Mouse (Mus musculus) embryonic facial prominence, embryonic 12.5 days (tissue): ENCODE results near the gene Enam. TPM values are rescaled to one million over a fixed set of nuclear protein-coding genes. Genes with fewer than 3 reads are reported as not detected.
"Not testable (repeated sequence)": the region's sequence is repeated elsewhere in the genome, so short reads cannot be mapped to it uniquely, and the experiment has no call there.

ENCODE experiments used
- ATAC-seq: fragments of 200-750 bp; cut with Nextera tagmentation; 2 replicates; pipeline ENCODE4 v1.8.0; 2017; ENCODE audit not compliant: insufficient number of reproducible peaks, insufficient read depth, low FRiP score, low TSS enrichment
- H3K27ac ChIP-seq: fragments of 300-500 bp; sonication (generic); 2 replicates; pipeline ENCODE4 v1.5.1; 2016; ENCODE audit warnings: mild to moderate bottlenecking
- H3K27me3 ChIP-seq: fragments of 300-500 bp; sonication (generic); 2 replicates; pipeline ENCODE4 v1.6.1; 2016; ENCODE audit warnings: mild to moderate bottlenecking, moderate library complexity
- H3K36me3 ChIP-seq: fragments of 300-500 bp; sonication (generic); 2 replicates; pipeline ENCODE4 v1.6.1; 2016; ENCODE audit warnings: mild to moderate bottlenecking
- H3K4me1 ChIP-seq: fragments of 300-500 bp; sonication (generic); 2 replicates; pipeline ENCODE4 v1.6.1; 2016
- H3K4me2 ChIP-seq: fragments of 300-500 bp; sonication (generic); replicated peaks from 2 replicates; pipeline ENCODE4 v1.6.1; 2016; ENCODE audit warnings: mild to moderate bottlenecking, moderate library complexity
- H3K4me3 ChIP-seq: fragments of 300-500 bp; sonication (generic); 2 replicates; pipeline ENCODE4 v1.5.1; 2016; ENCODE audit warnings: mild to moderate bottlenecking
- H3K9ac ChIP-seq: fragments of 300-500 bp; sonication (generic); 2 replicates; pipeline ENCODE4 v1.6.1; 2016; ENCODE audit warnings: mild to moderate bottlenecking, moderate library complexity
- H3K9me3 ChIP-seq: fragments of 300-500 bp; sonication (generic); 2 replicates; pipeline ENCODE4 v1.6.1; 2016; ENCODE audit warnings: mild to moderate bottlenecking, moderate library complexity
- WGBS: fragments of 180-500 bp; shearing (Covaris S2); methylation state at CpG from one replicate; pipeline ENCODE4 v1.1.7; 2016; 5-methylcytosine and 5-hydroxymethylcytosine counted together
- polyA plus RNA-seq: library from polyadenylated mRNA; unstranded; fragments of >200 nt; fragmentation: Nextera tagmentation; extraction: Ambion mirVana; gene quantifications from 2 replicates; pipeline ENCODE4 v1.2.1, GENCODE M21; 2016

The Enam gene
- polyA plus RNA-seq, 1 experiment from 2014 or later, result 0.04 TPM

DNA sequence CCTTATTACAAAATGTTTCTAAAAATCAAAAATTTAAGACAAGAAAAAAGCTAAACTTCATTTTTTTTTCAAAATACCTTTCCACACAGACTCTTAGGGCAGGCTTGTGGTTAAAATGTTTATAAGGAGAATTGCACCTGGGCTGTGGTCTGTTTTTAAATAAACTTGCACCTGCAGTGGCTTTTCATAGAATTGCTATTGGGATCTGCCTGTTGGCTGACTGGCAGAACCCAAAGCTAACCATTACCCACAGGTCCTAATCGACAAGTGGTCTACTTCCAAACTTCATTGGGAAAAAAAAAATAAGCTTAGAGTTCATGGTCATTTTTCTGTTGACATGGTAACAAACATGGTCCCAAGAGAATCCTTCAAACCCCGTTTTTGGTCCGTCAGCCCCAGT lies 46.9 kb downstream of the Enam start:
- H3K4me1 ChIP-seq, result no peaks in the 10 kb centered on the region
- no peak overlapping the region for H3K27ac ChIP-seq
- H3K9ac ChIP-seq, result no peak overlapping the region
- no peak for ATAC-seq
- H3K4me2 ChIP-seq, result no peak overlapping the region
- 68% methylated on average over 3 of the region's 3 CpGs for WGBS
- H3K4me3 ChIP-seq, result no peak overlapping the region
- H3K9me3 ChIP-seq, result no peaks in the 10 kb centered on the region
- H3K27me3 ChIP-seq, result no peaks in the 10 kb centered on the region
- H3K36me3 ChIP-seq, result no peaks in the 10 kb centered on the region

- no peaks in the 10 kb centered on the region for H3K9me3 ChIP-seq
- no peak overlapping the region for H3K4me3 ChIP-seq
- no peak for ATAC-seq
- H3K27me3 ChIP-seq, result no peaks in the 10 kb centered on the region
- no peaks in the 10 kb centered on the region for H3K4me1 ChIP-seq
- no peak overlapping the region for H3K4me2 ChIP-seq
- H3K36me3 ChIP-seq, result no peaks in the 10 kb centered on the region
- no peak overlapping the region for H3K27ac ChIP-seq
- H3K9ac ChIP-seq, result no peak overlapping the region
These were observed 53.1 kb downstream of the Enam start for GRCm38 (mm10) chr5:88540845-88541244.

- 60% methylated on average over 5 of the region's 5 CpGs for WGBS
- H3K27me3 ChIP-seq, result no peaks in the 10 kb centered on the region
- ATAC-seq, result peak; percentile 75; the same call in 1 of the 2 replicates
- H3K4me3 ChIP-seq, result no peak overlapping the region
- H3K9me3 ChIP-seq, result no peaks in the 10 kb centered on the region
- no peak overlapping the region for H3K27ac ChIP-seq
- no peaks in the 10 kb centered on the region for H3K36me3 ChIP-seq
- no peak overlapping the region for H3K4me2 ChIP-seq
- no peak overlapping the region for H3K9ac ChIP-seq
- no peaks in the 10 kb centered on the region for H3K4me1 ChIP-seq
These were observed 55.0 kb downstream of the Enam start for GRCm38 (mm10) chr5:88542651-88543282.

GRCm38 (mm10) chr5:88544411-88544810 lies 56.6 kb downstream of the Enam start:
- H3K4me1 ChIP-seq, H3K4me2 ChIP-seq, H3K9me3 ChIP-seq, H3K27me3 ChIP-seq, H3K27ac ChIP-seq, H3K9ac ChIP-seq, H3K4me3 ChIP-seq, H3K36me3 ChIP-seq, ATAC-seq: not testable (repeated sequence)
- WGBS, result 88% methylated on average over 1 of the region's 1 CpGs

GRCm38 (mm10) chr5:88545536-88545935 lies 57.8 kb downstream of the Enam start:
- no peak for ATAC-seq
- Histone ChIP-seq H3K9ac (no peak overlapping the region), H3K4me2 (no peak overlapping the region), H3K9me3 (no peaks in the 10 kb centered on the region), H3K27ac (no peak overlapping the region), H3K27me3 (no peaks in the 10 kb centered on the region), H3K36me3 (no peaks in the 10 kb centered on the region), H3K4me3 (no peak overlapping the region), H3K4me1 (no peaks in the 10 kb centered on the region)
- WGBS, result 83% methylated on average over 7 of the region's 7 CpGs

GRCm38 (mm10) chr5:88553271-88554085 lies 65.7 kb downstream of the Enam start:
- Histone ChIP-seq H3K4me2 (peak overlapping the region; percentile 53), H3K9me3 (no peaks in the 10 kb centered on the region), H3K27ac (peak overlapping the region; percentile 93), H3K4me3 (peak overlapping the region; percentile 91), H3K27me3 (no peaks in the 10 kb centered on the region), H3K9ac (peak overlapping the region; percentile 67), H3K4me1 (peaks cover 13% of the 10 kb centered on the region), H3K36me3 (peaks cover 4% of the 10 kb centered on the region)
- 8% methylated on average over 29 of the region's 29 CpGs for WGBS
- ATAC-seq, result peak; percentile 8; the same call in 1 of the 2 replicates

GRCm38 (mm10) chr5:88554086-88554886 lies 66.5 kb downstream of the Enam start, which contains the start of gene Utp3:
Gene Utp3 (plus strand): TSS chr5:88554462.
- Histone ChIP-seq H3K4me3 (peak within 1 kb of the TSS; percentile 91), H3K9me3 (no peaks in the 10 kb centered on the region), H3K27me3 (no peaks in the 10 kb centered on the region), H3K27ac (peak within 1 kb of the TSS; percentile 93), H3K4me2 (peak within 1 kb of the TSS; percentile 96), H3K9ac (peak within 1 kb of the TSS; percentile 87), H3K4me1 (peaks cover 13% of the 10 kb centered on the region), H3K36me3 (peaks cover 4% of the 10 kb centered on the region)
- under 1% methylated on average over 75 of the region's 76 CpGs for WGBS
- peak; percentile 94 for ATAC-seq

Other genes starting within 250 kb of the Enam start
- gene Gm7714, start 219.1 kb upstream of the Enam start, polyA plus RNA-seq, result not detected in 2 replicates
- gene Prol1, start 170.7 kb upstream of the Enam start, polyA plus RNA-seq, result not detected in 2 replicates
- gene Amtn, start 111.9 kb upstream of the Enam start, polyA plus RNA-seq, result 0.23 TPM in 1 of 2 replicates, not detected in the other
- 0.90 and 1.4 TPM in 2 replicates for gene Ambn, start 32.0 kb upstream of the Enam start, polyA plus RNA-seq
- gene Jchain, start 39.9 kb downstream of the Enam start, polyA plus RNA-seq, result 0.23 and 0.27 TPM in 2 replicates
- gene Utp3, start 66.5 kb downstream of the Enam start, polyA plus RNA-seq, result 65.0 and 76.6 TPM in 2 replicates
- 31.6 and 40.2 TPM in 2 replicates for gene Rufy3, start 77.1 kb downstream of the Enam start, polyA plus RNA-seq
- gene Grsf1, start 188.2 kb downstream of the Enam start, polyA plus RNA-seq, result 68.2 and 69.3 TPM in 2 replicates
- 11.8 and 13.7 TPM in 2 replicates for gene Mob1b, start 232.9 kb downstream of the Enam start, polyA plus RNA-seq